Mouse (Mus musculus): ENCODE results near the gene Klhl10.

- no peak for TF ChIP-seq CTCF (IDR thresholded peaks at IDR 0.05; ENCODE audit: low read depth)
- TF ChIP-seq EP300 (optimal IDR thresholded peaks at IDR 0.05), result no peak
Observed at GRCm38 (mm10) chr11:100471352-100472196, 29.9 kb downstream of the Klhl10 start.
